Mouse (Mus musculus) kidney, embryonic 15.5 days (tissue): ENCODE measurements around the gene Gper1. TPM values are rescaled to one million over a fixed set of nuclear protein-coding genes. Genes with fewer than 3 reads are reported as not detected.

Source experiments
- ATAC-seq: fragments of 200-750 bp; cut with Nextera tagmentation; replicated peaks from 2 replicates; pipeline ENCODE4 v1.8.0; 2017; ENCODE audit warnings: moderate TSS enrichment; ENCODE audit not compliant: low FRiP score
- H3K27ac ChIP-seq: fragments of 300-500 bp; sonication (generic); 2 replicates; pipeline ENCODE4 v1.5.1; 2015; ENCODE audit warnings: mild to moderate bottlenecking, inconsistent platforms
- H3K27me3 ChIP-seq: fragments of 300-500 bp; sonication (generic); 2 replicates; pipeline ENCODE4 v1.6.1; 2015; ENCODE audit warnings: inconsistent platforms
- H3K36me3 ChIP-seq: fragments of 300-500 bp; sonication (generic); 2 replicates; pipeline ENCODE4 v1.6.1; 2015; ENCODE audit warnings: inconsistent platforms
- H3K4me1 ChIP-seq: fragments of 300-500 bp; sonication (generic); 2 replicates; pipeline ENCODE4 v1.6.1; 2015; ENCODE audit warnings: inconsistent platforms
- H3K4me2 ChIP-seq: fragments of 300-500 bp; sonication (generic); 2 replicates; pipeline ENCODE4 v1.6.1; 2015; ENCODE audit warnings: moderate library complexity, mild to moderate bottlenecking, inconsistent platforms
- H3K4me3 ChIP-seq: fragments of 300-500 bp; sonication (generic); replicated peaks from 2 replicates; pipeline ENCODE4 v1.5.1; 2015; ENCODE audit warnings: mild to moderate bottlenecking, inconsistent platforms
- H3K9ac ChIP-seq: fragments of 300-500 bp; sonication (generic); 2 replicates; pipeline ENCODE4 v1.6.1; 2015; ENCODE audit warnings: mild to moderate bottlenecking, inconsistent platforms
- H3K9me3 ChIP-seq: fragments of 300-500 bp; sonication (generic); replicated peaks from 2 replicates; pipeline ENCODE4 v1.6.1; 2016; ENCODE audit warnings: inconsistent platforms
- WGBS: fragments of 180-500 bp; shearing (Covaris S2); methylation state at CpG from one replicate; pipeline ENCODE4 v1.1.7; 2015; ENCODE audit warnings: mixed read lengths; 5-methylcytosine and 5-hydroxymethylcytosine counted together
- polyA plus RNA-seq: library from polyadenylated mRNA; unstranded; fragments of >200 nt; fragmentation: Nextera tagmentation; extraction: Ambion mirVana; gene quantifications from 2 replicates; pipeline ENCODE4 v1.2.1, GENCODE M21; 2015

Gene Gper1
- polyA plus RNA-seq, 1 experiment from 2014 or later = 5.1 TPM

DNA sequence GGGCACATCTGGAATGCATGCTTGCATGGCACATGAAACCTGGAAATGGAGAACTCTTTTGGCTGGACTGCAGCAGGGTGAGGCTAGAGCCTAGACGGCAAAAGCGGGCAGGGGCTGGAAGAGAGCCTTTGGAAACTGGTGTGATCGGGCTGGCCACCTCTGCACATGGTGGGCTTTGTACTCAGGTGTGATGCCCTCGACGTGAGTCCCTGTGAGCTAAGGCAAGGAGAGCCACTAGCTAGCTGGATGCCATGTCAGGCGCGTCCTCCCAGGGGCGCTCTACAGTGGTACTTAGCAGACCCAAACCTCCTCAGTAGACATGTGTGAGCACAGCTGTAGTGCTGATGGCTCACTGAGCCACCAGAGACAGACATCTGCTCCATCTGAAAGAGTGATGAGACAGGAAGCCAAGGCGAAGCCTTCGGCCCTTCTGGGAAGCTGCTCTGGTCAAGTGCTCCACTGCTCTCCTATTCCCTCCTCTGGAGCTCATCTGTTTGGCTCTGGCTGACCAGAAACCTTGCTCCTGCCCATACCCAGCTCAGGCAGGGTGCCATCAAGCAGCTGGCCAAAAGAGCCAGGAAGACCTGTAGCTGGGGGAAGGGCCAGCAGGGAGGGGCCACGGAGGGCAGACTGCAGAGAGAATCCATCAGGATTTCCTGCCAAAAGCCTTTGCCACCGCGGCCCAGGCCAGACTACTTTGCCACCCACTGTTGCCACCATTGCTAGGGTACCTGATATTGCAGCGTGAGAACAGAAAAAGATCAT, 15.6 kb upstream of the Gper1 start:
- ATAC-seq = no peak
- Histone ChIP-seq H3K4me1 (peaks cover 63% of the 10 kb centered on the region), H3K4me3 (no peak overlapping the region), H3K27me3 (no peaks in the 10 kb centered on the region), H3K4me2 (no peak overlapping the region), H3K9me3 (no peaks in the 10 kb centered on the region), H3K9ac (no peak overlapping the region), H3K36me3 (no peaks in the 10 kb centered on the region), H3K27ac (no peak overlapping the region)
- 85% methylated on average over 14 of the region's 14 CpGs for WGBS

DNA sequence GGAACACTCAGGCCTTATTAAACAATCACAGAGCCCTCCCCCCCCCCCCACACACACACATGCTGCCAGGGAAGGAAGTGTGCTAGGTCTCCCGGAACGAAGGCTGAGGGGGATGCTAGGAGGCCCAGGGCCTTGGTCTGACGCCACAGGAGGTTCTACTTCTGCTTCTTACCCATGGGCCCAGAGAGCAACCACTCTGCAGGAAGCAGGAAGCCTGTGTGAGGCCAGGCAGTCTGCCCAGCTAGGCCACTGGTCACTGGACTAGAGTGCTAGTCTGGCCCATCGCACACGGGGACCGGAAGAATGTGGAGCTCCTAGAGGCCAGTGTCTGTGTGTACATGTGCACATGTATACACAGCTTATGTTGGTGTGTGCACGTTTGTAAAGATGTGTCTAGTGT, 14.4 kb upstream of the Gper1 start:
- ATAC-seq = no peak
- 69% methylated on average over 7 of the region's 7 CpGs for WGBS
- no peaks in the 10 kb centered on the region for H3K9me3 ChIP-seq
- peaks cover 71% of the 10 kb centered on the region for H3K4me1 ChIP-seq
- H3K36me3 ChIP-seq = no peaks in the 10 kb centered on the region
- no peaks in the 10 kb centered on the region for H3K27me3 ChIP-seq
- peak overlapping the region; percentile 63 for H3K27ac ChIP-seq
- no peak overlapping the region for H3K9ac ChIP-seq
- H3K4me2 ChIP-seq = no peak overlapping the region
- no peak overlapping the region for H3K4me3 ChIP-seq

DNA sequence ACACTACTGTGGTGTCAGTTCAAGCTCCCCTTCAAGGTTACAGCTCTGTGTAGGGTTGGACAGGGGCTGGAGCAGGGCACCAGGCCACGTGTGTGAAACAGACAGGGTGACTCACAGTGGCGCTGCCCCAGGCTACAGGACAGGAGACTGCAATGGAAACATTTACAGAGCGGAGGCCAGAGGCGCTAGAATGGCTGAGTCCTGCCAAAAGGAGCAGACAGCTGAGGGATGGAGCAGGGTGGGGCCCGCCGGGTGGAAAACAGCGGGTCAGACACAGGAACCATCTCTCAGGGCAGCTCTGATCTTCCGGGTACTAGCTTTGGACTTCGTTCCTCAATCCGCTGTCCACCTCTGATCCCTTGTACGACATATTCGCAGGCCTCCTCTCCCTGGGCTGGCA, 13.5 kb upstream of the Gper1 start:
- ATAC-seq = no peak
- Histone ChIP-seq H3K27ac (peak overlapping the region; percentile 63), H3K4me2 (no peak overlapping the region), H3K27me3 (no peaks in the 10 kb centered on the region), H3K9ac (no peak overlapping the region), H3K9me3 (no peaks in the 10 kb centered on the region), H3K4me3 (no peak overlapping the region), H3K4me1 (peaks cover 77% of the 10 kb centered on the region), H3K36me3 (0 out of 2 replicates have a peak, but pooled peaks cover 1% of the 10 kb centered on the region)
- WGBS = 70% methylated on average over 12 of the region's 12 CpGs

DNA sequence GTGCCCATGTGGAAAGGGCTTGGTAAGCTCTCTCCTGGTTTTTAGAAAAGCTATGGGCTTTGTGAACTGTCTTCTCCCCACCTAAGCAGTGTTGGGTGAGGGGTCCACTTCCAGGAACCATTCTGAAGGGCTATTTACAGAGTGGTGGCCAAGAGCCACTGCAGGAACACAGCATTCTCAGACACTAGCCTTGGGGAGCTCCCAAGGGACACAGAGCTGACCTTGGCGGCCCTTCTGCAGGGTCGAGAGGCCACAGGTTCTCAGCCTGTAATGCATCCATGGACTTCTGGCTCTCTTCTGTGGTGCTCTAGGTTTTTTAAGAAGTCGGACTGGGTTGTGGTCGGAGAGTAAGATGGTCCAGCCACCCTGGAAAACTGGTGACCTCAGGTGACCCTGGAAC, 12.9 kb upstream of the Gper1 start:
- Histone ChIP-seq H3K36me3 (0 out of 2 replicates have a peak, but pooled peaks cover 5% of the 10 kb centered on the region), H3K9me3 (no peaks in the 10 kb centered on the region), H3K4me1 (peaks cover 71% of the 10 kb centered on the region), H3K27ac (no peak overlapping the region), H3K9ac (no peak overlapping the region), H3K4me2 (no peak overlapping the region), H3K4me3 (no peak overlapping the region), H3K27me3 (no peaks in the 10 kb centered on the region)
- WGBS = 82% methylated on average over 4 of the region's 4 CpGs
- ATAC-seq = no peak

DNA sequence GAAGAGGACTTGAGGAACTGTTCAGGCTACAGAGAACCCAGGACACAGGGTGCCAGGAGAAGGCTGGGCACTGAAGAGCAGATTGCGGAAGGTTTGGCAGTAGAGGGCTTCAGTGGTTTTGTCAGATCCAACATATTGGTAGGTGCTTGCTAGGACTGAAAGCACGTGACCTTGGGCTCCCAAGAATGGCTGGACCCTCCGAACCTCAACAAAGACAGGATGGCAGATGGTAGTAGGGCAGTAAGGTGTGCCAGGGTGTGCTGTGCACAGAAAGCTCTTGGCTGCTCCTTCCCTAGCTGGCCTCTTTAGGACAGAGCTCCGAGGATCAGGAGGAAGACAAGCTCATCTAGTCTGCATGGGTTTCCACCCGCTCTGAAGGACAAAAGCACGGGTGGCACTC, 11.8 kb upstream of the Gper1 start:
- H3K9ac ChIP-seq = no peak overlapping the region

DNA sequence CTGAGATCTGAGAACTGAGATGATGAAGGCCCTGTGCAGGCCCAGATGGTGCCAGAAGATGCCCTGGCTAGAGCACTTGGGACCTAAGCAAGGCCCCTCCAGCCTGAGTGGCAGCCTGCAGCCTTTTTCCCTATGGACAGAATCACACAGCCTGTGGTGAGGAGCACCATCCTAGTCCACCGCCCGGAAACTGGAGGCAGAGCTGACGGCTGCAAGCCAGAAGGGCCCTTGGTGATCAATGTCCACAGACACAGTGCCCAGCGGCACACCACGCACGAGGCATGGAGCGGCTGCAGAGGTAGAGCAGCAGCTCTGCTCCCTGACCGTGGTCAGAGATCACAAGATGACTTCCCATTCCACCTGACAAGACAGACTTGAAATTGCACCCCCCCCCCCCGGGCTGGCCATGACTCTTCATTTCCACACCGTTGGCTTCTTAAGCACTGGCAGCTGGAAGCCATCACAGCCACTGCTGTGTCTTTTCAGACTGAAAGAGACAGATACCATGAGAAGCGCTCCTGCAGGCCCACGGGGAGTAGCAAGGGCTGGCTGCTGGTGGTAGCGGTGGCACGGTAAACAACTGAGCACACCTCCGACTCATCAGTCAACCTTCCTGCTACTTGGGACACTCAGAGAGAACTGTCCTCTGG, 11.2 kb upstream of the Gper1 start:
- Histone ChIP-seq H3K36me3 (0 out of 2 replicates have a peak, but pooled peaks cover 5% of the 10 kb centered on the region), H3K4me3 (no peak overlapping the region), H3K9ac (no peak overlapping the region), H3K27ac (0 out of 2 replicates have a peak overlapping the region, but pooled peaks have one; percentile 1), H3K4me2 (no peak overlapping the region), H3K27me3 (no peaks in the 10 kb centered on the region), H3K4me1 (peaks cover 60% of the 10 kb centered on the region), H3K9me3 (no peaks in the 10 kb centered on the region)
- 51% methylated on average over 15 of the region's 15 CpGs for WGBS
- ATAC-seq = no peak

More for the DNA sequence above, 11.8 kb upstream of the Gper1 start:
- no peaks in the 10 kb centered on the region for H3K9me3 ChIP-seq
- 91% methylated on average over 6 of the region's 6 CpGs for WGBS
- no peaks in the 10 kb centered on the region for H3K27me3 ChIP-seq
- no peak overlapping the region for H3K4me2 ChIP-seq
- H3K4me1 ChIP-seq = peaks cover 61% of the 10 kb centered on the region
- H3K36me3 ChIP-seq = 0 out of 2 replicates have a peak, but pooled peaks cover 5% of the 10 kb centered on the region
- H3K4me3 ChIP-seq = no peak overlapping the region
- no peak overlapping the region for H3K27ac ChIP-seq
- no peak for ATAC-seq

DNA sequence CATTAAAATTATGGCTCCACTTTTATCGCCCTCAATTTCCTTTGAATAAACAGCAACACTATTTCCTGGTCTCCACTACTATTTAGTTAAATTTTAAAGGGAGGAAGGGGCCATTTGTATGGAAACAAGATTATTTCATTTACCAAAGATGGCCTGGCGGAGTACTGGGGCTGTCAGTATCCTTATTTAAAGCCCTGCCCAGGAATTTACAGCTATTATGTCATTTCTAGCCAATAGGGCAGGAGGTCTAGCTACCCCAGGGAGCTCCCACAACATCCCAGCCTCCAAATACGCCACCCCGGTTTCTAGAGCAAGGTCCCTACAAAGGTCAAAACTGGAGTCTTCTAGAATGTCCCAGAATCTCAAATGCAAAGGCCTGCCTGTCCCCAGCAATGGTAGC, 9.4 kb upstream of the Gper1 start:
- 0 out of 2 replicates have a peak overlapping the region, but pooled peaks have one; percentile 24 for H3K27ac ChIP-seq
- H3K9me3 ChIP-seq = no peaks in the 10 kb centered on the region
- H3K4me2 ChIP-seq = no peak overlapping the region
- ATAC-seq = no peak
- peaks cover 45% of the 10 kb centered on the region for H3K4me1 ChIP-seq
- no peaks in the 10 kb centered on the region for H3K27me3 ChIP-seq
- H3K36me3 ChIP-seq = 0 out of 2 replicates have a peak, but pooled peaks cover 5% of the 10 kb centered on the region
- H3K4me3 ChIP-seq = no peak overlapping the region
- 51% methylated on average over 4 of the region's 4 CpGs for WGBS
- H3K9ac ChIP-seq = no peak overlapping the region

DNA sequence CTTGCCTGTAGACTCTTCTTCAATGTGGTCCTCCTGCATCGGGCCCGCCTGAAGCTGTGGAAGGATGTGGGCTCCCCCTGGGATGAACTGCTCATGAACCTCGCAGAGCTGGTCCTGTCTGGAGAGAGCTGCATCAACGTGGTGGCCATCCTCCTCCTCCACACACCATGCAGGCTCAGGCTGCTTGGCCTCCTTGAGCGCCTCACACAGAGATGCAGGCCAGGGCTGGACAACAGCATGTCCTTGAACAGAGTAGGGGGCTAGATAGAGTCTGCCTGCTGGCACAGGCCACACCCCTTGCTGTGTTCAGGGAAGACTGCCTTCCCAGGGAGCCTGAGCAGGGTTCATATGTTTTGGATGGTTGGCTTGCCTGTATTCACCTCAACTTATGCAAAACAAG, 8.0 kb upstream of the Gper1 start:
- Histone ChIP-seq H3K27ac (no peak overlapping the region), H3K9me3 (no peaks in the 10 kb centered on the region), H3K4me3 (no peak overlapping the region), H3K4me1 (peaks cover 38% of the 10 kb centered on the region), H3K4me2 (no peak overlapping the region), H3K36me3 (0 out of 2 replicates have a peak, but pooled peaks cover 5% of the 10 kb centered on the region), H3K9ac (no peak overlapping the region), H3K27me3 (no peaks in the 10 kb centered on the region)
- WGBS = 90% methylated on average over 5 of the region's 5 CpGs
- no peak for ATAC-seq

DNA sequence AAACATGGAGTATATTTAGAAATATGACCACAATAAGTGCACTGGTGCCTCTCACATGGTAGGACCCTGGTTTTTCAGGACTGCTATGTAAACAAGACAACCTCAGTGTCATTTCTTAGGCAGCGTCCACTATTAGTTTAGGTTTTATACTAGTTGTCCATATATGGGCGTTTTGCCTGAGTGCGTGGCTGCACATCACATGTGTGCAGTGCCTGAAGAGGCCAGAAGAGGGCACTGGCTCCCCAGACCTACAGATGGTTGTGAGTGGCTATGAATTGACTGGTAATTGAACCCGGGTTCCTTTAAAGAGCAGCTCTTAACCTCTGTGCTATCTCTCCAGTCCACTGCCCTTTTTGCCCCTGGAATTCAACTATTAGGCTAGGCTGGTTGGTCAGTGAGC, 6.0 kb upstream of the Gper1 start:
- Histone ChIP-seq H3K4me3 (no peak overlapping the region), H3K4me1 (peaks cover 27% of the 10 kb centered on the region), H3K9ac (no peak overlapping the region), H3K4me2 (no peak overlapping the region), H3K27me3 (no peaks in the 10 kb centered on the region), H3K36me3 (0 out of 2 replicates have a peak, but pooled peaks cover 5% of the 10 kb centered on the region), H3K27ac (no peak overlapping the region), H3K9me3 (no peaks in the 10 kb centered on the region)
- ATAC-seq = no peak
- WGBS = 95% methylated on average over 4 of the region's 4 CpGs

DNA sequence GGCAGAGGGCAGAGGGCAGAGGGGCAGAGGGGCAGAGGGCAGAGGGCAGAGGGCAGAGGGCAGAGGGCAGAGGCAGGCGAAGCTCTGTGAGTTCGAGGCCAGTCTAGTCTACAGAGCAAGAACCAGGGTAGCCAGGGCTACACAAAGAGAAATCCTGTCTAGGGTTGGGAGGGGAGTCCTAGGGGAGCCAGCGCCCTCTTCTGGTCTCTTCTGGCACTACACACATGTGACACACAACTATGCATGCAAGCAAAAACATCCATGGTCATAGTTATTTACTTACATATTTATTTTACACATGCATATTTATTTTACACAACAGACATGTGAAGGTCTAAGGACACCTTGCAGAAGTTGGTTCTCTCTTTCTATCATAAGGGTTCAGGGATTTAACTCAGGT, 5.5 kb upstream of the Gper1 start:
- Histone ChIP-seq H3K36me3 (0 out of 2 replicates have a peak, but pooled peaks cover 5% of the 10 kb centered on the region), H3K4me3 (no peak overlapping the region), H3K27me3 (no peaks in the 10 kb centered on the region), H3K9ac (no peak overlapping the region), H3K27ac (no peak overlapping the region), H3K9me3 (no peaks in the 10 kb centered on the region), H3K4me2 (no peak overlapping the region), H3K4me1 (peaks cover 26% of the 10 kb centered on the region)
- WGBS = 90% methylated on average over 3 of the region's 3 CpGs
- ATAC-seq = no peak

DNA sequence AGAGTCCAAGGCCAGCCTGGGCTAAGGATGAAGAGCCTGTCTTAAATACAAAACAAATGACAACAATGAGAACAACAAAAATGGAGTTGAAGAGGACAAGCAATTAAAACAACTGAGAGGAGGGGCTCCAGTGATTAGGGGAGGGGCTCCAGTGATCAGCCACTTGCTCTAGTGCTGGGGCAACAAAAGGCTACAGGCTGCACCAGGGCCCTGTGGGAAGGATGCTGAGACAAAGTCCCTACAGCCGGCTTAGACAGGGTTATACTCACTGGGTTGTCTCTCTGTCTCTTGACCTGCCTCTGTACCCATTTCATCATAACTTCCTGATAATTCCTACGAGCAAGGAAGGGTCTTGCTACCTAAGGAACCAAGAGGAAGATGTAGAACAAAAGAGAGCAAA, 4.8 kb upstream of the Gper1 start:
- H3K36me3 ChIP-seq = 0 out of 2 replicates have a peak, but pooled peaks cover 5% of the 10 kb centered on the region
- no peak for ATAC-seq
- peaks cover 29% of the 10 kb centered on the region for H3K4me1 ChIP-seq
- no peaks in the 10 kb centered on the region for H3K27me3 ChIP-seq
- no peaks in the 10 kb centered on the region for H3K9me3 ChIP-seq
- H3K4me3 ChIP-seq = no peak overlapping the region
- no peak overlapping the region for H3K27ac ChIP-seq
- H3K4me2 ChIP-seq = no peak overlapping the region
- WGBS = 59% methylated on average over 2 of the region's 2 CpGs
- H3K9ac ChIP-seq = no peak overlapping the region

DNA sequence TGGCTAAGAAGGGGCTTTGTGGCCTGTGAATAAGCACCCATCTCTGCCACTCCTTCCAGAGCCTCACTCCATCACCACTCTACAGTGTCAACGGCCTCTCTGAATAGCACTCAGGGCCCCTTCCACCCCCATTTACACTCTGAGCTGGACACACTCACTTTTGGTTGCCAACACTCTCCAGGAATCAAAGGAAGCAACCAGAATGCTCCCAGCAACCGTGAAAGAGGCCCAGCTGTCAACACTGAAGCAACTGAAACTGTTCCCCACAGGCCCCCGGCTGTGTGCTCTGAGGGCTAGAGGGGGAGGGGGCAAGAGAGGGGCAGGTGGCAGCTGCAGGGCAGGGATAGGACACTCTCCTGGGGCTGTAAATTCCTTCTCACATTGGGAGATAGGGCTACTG, 4.3 kb upstream of the Gper1 start:
- Histone ChIP-seq H3K9me3 (no peaks in the 10 kb centered on the region), H3K4me2 (no peak overlapping the region), H3K27ac (no peak overlapping the region), H3K4me3 (no peak overlapping the region), H3K27me3 (no peaks in the 10 kb centered on the region), H3K4me1 (peaks cover 29% of the 10 kb centered on the region), H3K36me3 (0 out of 2 replicates have a peak, but pooled peaks cover 5% of the 10 kb centered on the region), H3K9ac (no peak overlapping the region)
- no peak for ATAC-seq
- 18% methylated on average over 3 of the region's 3 CpGs for WGBS
